Mouse (Mus musculus): ENCODE data around the gene Slc1a5. TPM values are rescaled to one million over a fixed set of nuclear protein-coding genes. Genes with fewer than 3 reads are reported as not detected.

Gene Slc1a5
- total RNA-seq, 2 experiments from 2014 or later = 25.4 to 27.0 TPM

DNA sequence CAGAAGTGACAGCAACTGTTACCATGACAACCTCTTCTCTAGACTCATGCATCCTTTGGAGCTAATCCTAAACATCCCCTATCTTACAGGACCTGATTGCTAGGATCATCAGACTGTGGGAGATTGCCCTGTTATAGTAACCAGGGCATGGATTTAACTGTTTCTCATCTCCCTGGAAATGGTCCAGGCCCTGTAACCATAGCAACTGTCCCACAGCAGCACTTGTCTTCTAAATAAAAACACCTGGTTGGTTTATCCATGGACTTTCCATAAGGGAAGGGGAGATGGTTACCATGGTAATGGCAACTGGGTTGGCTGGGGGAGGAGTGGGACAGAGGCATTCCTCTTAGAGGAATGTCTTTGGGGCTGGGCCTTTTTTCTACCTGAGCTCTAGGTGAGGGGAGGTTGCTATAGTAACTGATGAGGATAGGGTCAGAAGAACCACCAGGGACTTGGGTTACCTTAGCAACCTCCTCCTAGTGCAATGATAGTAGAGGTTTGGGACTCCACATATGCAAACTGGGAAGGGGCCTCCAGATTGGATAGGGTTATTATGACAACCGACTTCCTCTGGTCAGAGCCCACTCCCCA, 34.3 kb downstream of the Slc1a5 start, which contains the start of gene Strn4:
Gene Strn4 (plus strand): TSS at position 539 of the 591 bp plus-strand sequence.
- intact Hi-C loops (cut with DNase I; ENCODE audit: low total_unique reads) = no loop called here
- no peak for DNase-seq

DNA sequence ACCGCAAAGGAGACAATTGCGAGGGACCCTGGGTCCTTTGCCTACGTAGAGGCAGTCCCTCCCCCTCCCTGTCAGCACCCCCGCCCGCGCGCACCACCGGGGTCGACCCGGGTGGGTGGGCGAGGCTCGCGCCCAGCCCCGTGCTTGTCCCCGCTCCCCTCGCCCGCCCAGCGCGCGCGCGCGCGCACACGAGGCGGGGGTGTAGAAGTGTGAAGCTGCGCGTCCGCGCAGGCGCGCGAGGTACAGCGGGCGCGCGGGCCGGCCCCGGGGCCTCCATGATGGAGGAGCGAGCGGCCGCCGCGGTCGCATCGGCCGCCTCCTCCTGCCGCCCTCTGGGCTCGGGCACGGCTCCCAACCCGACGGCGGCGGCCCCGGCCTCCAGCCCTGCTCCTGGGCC, 34.9 kb downstream of the Slc1a5 start:
- intact Hi-C loops (cut with DNase I; ENCODE audit: low total_unique reads) = no loop called here

DNA sequence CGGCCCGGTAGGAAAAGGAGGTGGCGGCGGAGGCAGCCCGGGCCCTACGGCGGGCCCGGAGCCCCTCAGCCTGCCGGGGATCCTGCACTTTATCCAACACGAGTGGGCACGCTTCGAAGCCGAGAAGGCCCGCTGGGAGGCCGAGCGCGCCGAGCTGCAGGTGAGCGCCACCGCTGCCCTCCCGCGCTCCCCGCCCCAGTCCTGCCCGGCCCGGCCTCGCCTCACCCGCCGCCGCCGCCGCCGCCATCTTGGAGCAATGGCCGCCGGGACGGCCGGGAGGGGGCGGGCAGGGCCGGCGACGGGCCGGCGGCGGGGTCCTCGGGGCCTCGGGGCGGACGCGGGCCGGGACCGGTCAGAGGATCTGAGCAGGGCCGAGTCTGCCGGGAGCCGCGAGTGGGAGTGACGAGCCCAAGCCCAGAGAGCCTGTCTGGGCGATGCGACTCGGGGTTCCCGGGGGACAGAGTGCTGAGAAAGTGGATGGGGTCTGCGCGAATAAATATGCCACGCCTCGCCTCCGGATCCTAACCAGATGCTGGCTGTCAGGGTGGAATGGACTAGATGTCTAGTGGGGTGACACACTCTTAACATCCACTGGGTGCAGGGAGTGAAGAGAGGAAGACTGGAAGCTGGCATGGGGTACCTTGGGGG, 35.5 kb downstream of the Slc1a5 start, which contains the start of gene Fkrp:
Gene Fkrp (minus strand): TSS at position 258 of the 648 bp plus-strand sequence.
- intact Hi-C loops (cut with DNase I; ENCODE audit: low total_unique reads) = no loop called here
- DNase-seq = peak; percentile 63

More for the DNA sequence above, 34.9 kb downstream of the Slc1a5 start:
- peak; percentile 81 for DNase-seq

DNA sequence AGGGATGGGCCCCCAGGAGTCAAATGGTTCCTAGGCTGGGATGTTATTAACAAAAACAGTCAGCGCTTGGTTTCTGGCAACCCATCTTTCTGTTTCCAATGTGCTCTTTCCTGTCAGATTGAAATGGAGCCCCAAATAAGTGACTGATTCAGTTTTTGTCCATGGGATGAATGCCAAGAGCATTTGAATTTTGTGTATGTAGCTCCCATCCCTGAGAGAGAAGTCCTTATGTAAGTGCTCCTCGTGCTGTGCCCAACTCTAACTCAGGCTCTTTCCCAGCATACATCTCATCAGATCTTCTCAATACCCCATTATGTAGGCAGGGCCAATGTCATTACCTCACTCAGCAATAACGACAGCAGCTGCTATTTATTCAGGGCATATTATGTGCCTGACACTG, 36.6 kb downstream of the Slc1a5 start:
- intact Hi-C loops (cut with DNase I; ENCODE audit: low total_unique reads) = no loop called here
- DNase-seq = no peak

DNA sequence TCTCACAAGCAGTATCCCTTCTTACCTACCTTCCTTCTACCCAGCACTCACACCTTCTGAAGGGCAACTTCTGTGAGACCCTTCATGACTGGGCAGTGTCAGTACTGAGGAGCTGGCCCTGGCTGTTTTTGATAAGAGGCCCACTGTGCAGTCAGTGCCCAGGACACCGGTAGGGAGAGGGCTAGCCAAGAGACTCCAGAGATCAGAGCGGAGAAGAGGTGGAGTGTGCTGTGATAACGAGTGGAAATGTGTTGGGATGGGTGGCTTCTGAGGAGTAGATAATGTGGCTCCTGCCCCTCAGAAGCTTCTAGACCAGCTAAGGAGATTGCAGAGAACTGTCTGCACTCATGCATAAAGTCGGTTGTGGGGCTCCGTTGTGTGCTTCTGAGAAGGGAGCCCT, 38.7 kb downstream of the Slc1a5 start:
- no peak for DNase-seq
- intact Hi-C loops (cut with DNase I; ENCODE audit: low total_unique reads) = loop anchor here (5.0 kb wide), 1 partner anchor 38 kb away; no protein-coding TSS in a partner anchor

DNA sequence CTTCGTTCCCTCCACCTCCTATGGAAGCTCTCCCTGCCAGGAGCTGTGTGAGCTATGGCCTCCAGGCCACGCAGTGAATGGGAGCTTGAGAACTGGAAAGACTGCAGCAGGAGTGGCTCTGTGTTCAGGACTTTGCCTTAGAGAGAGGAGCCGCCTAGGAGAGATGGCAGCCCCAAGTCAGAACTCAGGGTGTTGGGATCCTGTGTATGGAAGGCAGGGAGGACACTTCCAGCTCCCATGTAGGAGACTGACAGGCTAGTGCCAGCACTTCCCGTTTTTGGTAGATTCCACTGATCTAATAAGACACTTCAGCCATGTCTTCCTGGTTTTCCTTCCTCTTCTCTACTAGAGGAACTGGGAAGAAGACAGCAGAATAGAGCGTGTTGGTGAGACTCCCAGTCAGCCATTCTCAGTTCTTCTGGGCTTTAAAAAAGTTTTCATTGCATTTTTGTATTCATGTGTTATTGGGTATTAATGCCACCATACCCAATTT, 39.2 kb downstream of the Slc1a5 start:
- no peak for DNase-seq
- intact Hi-C loops (cut with DNase I; ENCODE audit: low total_unique reads) = loop anchor here (5.0 kb wide), 1 partner anchor 37 kb away; no protein-coding TSS in a partner anchor

DNA sequence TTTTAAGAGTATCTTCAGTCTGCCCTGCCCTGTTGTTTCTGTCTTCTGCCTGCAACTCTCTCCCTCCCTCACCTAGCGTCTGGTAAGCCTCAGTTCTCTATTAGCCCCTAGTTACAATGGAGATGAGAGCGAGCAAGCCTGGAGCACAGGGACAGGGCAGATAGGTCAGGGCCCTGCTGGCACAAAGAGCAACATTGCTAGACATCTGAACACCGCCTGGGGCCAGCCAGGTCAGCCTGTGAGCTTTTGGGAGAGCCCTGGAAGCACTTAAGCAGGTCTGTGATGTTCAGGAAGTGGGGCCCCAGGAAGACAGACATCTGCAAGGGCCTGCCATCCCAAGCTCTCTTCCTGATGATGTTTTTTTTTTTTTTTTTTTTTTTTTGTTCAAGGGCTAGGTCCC, 40.0 kb downstream of the Slc1a5 start:
- DNase-seq = no peak
- intact Hi-C loops (cut with DNase I; ENCODE audit: low total_unique reads) = loop anchor here (5.0 kb wide), 1 partner anchor 36 kb away; no protein-coding TSS in a partner anchor

DNA sequence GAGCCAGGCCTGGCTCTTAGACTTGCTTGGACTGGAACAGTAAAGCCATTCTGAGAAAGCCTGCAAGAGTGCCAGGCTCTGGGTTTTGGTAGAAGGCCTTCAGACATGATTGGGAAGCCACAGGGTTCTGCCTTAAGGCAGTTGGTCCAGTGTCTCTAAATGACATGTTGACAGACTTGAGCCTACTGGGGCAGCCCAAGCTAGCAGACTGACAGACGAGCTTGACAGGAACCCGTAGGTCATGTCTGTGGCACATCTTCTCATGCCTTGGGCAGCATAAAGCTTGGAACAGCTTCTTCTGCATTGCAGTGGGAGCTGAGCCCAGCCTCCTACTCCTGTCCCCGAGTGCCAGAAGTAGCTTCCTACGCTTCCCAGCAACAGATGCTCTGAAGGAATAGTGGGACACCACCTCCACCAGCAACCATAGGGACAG, 40.5 kb downstream of the Slc1a5 start:
- no peak for DNase-seq
- intact Hi-C loops (cut with DNase I; ENCODE audit: low total_unique reads) = loop anchor here (5.0 kb wide), 1 partner anchor 36 kb away; no protein-coding TSS in a partner anchor

DNA sequence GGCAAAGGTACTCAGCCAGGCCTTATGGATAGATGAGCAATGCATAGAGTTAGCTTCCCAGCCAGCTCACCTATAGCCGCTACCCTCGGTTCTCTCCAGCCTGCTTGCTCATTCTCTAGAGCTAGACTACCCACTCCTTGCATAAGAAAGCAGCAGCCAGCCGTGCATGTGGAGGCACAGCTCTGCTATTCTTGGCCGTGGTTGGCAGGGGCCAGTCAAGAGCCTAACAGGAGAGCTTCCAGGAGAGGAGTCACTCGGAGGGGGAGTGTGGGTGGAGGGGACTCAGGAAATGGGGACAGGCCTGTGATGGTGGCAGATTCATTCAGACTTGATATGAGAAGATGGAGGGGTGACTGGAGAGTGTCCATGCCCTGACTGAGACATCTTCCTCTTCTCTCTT, 42.6 kb downstream of the Slc1a5 start:
- no peak for DNase-seq
- intact Hi-C loops (cut with DNase I; ENCODE audit: low total_unique reads) = loop anchor here (5.0 kb wide), 1 partner anchor 34 kb away; no protein-coding TSS in a partner anchor

DNA sequence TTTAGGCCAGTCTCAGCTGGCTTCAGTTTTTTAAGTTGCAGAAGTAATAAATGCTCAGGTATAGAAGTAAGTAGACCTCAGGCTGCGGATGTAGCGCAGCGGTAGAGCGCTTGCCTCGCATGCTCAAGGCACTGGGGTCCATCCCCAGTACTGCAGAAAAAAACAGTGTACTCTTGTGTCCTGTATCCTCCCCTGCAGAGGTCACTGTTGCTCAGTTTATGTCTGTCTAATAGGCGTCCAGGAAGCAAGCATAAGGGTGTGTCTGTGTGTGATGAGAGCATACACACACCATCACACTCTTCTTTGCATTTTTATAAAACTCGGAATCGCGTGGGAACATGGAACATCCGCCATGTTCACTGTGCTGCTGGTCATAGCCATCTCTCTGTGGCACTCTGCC, 44.6 kb downstream of the Slc1a5 start:
- intact Hi-C loops (cut with DNase I; ENCODE audit: low total_unique reads) = loop anchor here (5.0 kb wide), 1 partner anchor 82 kb away; the partner anchor contains the start of gene Ptgir
- DNase-seq = no peak

DNA sequence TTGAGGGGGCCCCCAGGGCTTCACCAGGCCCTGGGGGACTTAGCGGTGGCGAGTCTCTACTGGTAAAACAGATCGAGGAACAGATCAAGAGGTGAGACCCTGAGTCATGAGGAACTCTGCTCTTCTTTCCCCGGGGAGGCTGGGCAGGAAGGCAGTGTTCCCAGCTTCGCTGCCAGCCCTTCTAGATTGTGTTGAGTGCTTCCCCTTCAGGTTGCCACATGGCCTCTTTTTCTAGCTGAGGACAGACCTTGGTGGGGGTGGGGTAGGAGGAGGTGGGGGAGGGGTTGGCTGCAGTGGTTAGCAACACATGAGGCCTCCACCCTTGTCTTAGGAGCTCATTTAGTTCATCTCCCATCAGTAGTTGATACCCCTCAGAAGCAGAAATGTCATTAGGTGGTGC, 45.4 kb downstream of the Slc1a5 start:
- no peak for DNase-seq
- intact Hi-C loops (cut with DNase I; ENCODE audit: low total_unique reads) = loop anchor here (5.0 kb wide), 1 partner anchor 81 kb away; the partner anchor contains the start of gene Ptgir

DNA sequence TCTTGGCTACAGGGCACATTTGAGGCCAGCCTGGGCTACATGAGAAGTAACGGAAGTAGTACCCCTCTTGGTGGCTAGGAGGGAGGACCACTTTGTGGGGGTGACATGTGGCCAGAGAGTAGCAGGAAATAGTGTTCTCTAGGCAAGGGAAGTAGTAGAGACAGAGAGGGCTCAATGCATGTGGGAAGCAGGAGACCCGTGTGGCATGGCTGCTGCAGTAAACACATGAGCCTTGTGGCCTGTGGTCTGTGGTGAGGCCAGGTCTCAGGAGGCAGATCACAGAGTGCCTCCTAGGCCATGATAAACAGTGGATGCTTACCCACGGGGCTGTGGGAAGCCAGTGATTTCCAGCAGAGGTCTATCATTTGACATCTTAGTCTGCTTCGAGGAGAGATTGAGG, 46.1 kb downstream of the Slc1a5 start:
- intact Hi-C loops (cut with DNase I; ENCODE audit: low total_unique reads) = loop anchor here (5.0 kb wide), 1 partner anchor 80 kb away; the partner anchor contains the start of gene Ptgir
- no peak for DNase-seq

DNA sequence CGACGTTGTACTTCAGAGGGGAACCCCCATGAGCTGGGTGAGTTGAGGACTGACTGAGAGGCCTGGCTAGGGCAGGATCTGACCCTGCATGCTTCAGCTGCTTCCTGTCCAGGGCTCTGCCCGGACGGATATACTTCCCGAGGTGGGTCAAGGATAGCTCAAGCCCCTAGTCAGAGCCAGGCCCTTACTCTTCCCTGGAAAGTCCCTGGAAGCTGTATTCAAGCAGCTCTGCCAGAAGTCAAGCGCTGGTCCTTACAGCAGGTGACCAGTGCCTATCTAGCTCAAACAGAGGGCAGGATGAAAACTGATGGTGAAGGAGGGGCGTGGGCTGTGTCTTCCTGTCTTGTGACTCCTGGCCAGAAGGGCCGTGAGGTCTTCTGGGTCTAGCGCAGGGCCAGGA, 49.3 kb downstream of the Slc1a5 start:
- DNase-seq = no peak
- intact Hi-C loops (cut with DNase I; ENCODE audit: low total_unique reads) = no loop called here

DNA sequence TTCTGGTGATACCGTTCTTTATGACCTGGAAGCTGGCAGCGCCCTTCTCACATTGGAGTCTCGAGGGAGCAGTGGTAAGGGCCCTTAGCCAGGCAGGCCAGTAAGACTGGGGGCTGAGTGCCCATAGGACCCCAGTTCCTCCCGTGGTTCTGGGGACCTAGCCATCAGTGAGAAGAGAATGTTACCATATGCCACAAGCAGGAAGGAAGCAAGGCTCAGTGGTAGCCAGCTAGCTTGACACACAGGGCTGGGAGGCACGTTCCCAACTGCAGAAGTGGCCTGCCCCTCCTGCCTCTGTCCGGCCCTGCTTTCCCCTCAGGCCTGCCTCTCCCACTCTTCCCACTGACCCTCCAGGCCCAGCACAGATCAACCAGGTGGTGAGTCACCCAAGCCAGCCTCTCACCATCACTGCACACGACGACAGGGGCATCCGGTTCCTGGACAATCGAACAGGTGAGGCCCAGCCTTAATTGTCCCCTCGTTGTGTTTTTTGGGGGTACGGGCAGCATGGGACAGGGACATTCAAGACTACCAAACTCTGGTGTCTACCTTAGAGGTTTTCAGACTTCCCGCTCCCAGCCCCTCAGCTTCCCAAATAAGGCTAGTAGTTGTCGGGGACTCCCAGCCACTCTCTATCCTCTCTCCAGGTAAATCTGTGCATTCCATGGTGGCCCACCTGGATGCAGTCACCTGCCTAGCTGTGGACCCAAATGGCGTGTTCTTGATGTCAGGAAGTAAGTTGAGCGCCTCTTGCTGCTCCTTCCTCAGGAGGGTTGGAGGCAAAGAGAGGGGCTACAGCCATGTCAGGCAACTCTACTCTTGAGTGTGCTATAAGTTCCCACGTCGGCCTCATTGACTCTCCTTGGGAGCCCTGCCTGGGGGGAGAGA, 57.0 kb downstream of the Slc1a5 start:
- DNase-seq = no peak
- intact Hi-C loops (cut with DNase I; ENCODE audit: low total_unique reads) = no loop called here

DNA sequence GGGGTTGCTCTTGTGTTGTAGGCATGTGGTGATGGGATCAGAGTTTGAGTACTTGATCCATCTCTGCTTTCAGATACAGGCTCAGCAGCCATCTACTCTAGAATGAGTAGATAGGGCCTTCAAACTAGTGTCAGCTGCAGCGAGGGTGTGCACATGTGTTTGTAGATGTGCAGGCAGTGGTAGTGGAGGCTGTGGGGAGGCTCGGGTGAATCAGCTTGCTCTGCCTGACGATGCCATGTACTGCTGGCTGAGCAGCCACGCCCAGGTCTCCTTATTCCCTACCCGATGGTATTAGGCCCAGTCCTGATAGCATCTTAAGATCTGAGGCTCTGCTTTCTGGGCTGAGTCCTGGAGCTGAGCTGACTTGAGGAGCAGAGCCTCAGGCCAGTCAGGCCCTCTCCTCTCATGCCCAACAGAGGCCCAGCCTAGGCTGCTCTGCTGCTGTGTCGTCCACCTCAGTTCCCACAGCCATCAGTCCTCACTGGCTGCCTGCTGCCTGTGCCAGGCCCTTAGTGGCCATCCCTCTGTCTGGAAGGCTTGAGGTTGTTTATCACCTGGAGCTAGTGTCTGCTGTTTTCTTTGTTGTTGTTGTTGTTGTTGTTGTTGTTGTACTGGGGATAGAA, 57.8 kb downstream of the Slc1a5 start:
- DNase-seq = no peak

DNA sequence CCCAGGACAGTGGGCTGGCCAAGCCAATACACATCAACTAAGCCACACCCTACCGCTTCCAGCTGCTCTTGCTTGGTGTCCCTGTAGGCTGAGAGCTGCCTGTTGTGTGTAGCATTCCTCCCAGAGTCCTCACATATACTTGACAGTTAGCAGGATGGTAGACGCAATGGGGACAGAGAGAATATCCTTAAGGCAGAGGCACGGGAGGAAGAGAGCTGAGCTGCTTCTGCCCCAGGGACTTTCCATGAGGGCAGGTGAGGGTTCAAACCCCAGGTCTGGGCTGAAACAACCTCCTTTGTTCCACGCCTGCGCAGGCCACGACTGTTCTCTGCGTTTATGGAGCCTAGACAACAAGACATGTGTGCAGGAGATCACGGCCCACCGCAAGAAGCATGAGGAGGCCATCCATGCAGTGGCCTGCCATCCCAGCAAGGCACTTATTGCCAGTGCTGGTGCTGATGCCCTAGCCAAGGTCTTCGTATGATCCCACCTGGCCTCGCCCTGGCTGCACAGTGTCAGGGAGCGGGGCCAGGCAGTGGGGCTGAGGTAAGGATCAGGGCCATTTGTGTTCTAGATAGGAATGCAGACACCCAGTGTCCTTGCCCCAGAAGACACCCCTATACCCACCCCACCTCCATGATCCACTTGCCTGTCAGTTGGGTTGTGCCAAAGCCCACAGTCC, 58.4 kb downstream of the Slc1a5 start:
- no peak for DNase-seq
- intact Hi-C loops (cut with DNase I; ENCODE audit: low total_unique reads) = no loop called here

More for the DNA sequence above, 57.8 kb downstream of the Slc1a5 start:
- intact Hi-C loops (cut with DNase I; ENCODE audit: low total_unique reads) = no loop called here

DNA sequence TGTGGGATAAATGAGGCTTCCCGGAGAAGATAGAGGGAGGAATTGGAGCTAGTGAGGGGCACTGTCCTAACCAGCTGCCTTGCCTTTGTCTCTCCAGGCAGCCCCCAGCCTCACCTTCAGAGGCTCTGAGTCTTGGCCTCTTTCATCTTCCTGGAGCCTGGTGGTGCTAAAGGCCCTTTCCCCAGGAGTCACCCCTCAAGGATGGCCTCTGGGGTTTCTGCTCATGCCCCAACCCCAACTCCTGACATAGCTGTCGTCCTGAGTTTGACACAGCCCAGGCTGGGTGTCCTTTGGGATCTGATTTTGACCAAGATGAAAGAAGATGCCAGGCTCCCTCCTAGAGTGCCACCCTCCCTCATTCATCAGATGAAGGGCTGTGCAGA, 59.0 kb downstream of the Slc1a5 start:
- no peak for DNase-seq
- intact Hi-C loops (cut with DNase I; ENCODE audit: low total_unique reads) = no loop called here

DNA sequence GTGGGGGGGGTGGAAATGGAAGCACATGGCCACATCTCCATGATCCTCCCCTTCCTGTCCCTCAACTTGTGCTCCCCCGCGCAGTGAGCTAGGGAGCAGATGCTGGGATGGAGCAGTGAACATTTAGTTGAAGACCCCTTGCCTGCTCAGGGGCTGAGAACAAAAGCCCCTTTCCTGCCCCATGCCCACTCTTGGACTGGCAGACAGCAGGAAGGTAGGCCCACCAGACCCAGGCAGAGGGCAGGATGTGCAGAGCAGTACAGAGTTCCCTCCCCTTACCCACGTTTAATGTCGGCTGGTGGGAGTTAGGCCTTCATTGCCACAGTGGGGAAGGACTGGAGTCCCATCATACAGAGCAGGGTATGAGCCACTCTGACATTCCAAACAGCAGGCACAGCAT, 59.9 kb downstream of the Slc1a5 start:
- DNase-seq = no peak
- intact Hi-C loops (cut with DNase I; ENCODE audit: low total_unique reads) = no loop called here
